Mouse (Mus musculus): ENCODE measurements around the gene Sec14l3. TPM values are rescaled to one million over a fixed set of nuclear protein-coding genes. Genes with fewer than 3 reads are reported as not detected.

Gene Sec14l3
- polyA plus RNA-seq, 1 experiment from 2014 or later, result 2.1 TPM

- no peak for ATAC-seq (replicated peaks; ENCODE audit: extremely low read depth, insufficient read depth, low FRiP score)
- Histone ChIP-seq H3K9ac (ENCODE audit: low read length) (no peak overlapping the region), H3K4me3 (ENCODE audit: low read length) (no peak overlapping the region), H3K9me3 (replicated peaks; ENCODE audit: control insufficient read depth, low read length) (0 out of 2 replicates have a peak, but pooled peaks cover 2% of the 10 kb centered on the region), H3K27me3 (ENCODE audit: control insufficient read depth, insufficient read depth, low read length) (no peaks in the 10 kb centered on the region), H3K27ac (ENCODE audit: low read length) (no peak overlapping the region), H3K4me2 (ENCODE audit: low read depth, low read length) (no peak overlapping the region), H3K36me3 (ENCODE audit: control insufficient read depth, insufficient read depth) (no peaks in the 10 kb centered on the region), H3K4me1 (ENCODE audit: control insufficient read depth, insufficient read depth, low read length) (no peaks in the 10 kb centered on the region)
- 61% methylated on average over 5 of the region's 5 CpGs for WGBS
These were observed 18.1 kb upstream of the Sec14l3 start for GRCm38 (mm10) chr11:4046526-4046925.

GRCm38 (mm10) chr11:4047766-4048165, 16.9 kb upstream of the Sec14l3 start:
- WGBS, result 85% methylated on average over 2 of the region's 2 CpGs
- Histone ChIP-seq H3K27me3 (ENCODE audit: control insufficient read depth, insufficient read depth, low read length) (no peaks in the 10 kb centered on the region), H3K4me2 (ENCODE audit: low read depth, low read length) (no peak overlapping the region), H3K4me1 (ENCODE audit: control insufficient read depth, insufficient read depth, low read length) (no peaks in the 10 kb centered on the region), H3K9ac (ENCODE audit: low read length) (no peak overlapping the region), H3K9me3 (replicated peaks; ENCODE audit: control insufficient read depth, low read length) (0 out of 2 replicates have a peak, but pooled peaks cover 2% of the 10 kb centered on the region), H3K36me3 (ENCODE audit: control insufficient read depth, insufficient read depth) (no peaks in the 10 kb centered on the region), H3K27ac (ENCODE audit: low read length) (no peak overlapping the region), H3K4me3 (ENCODE audit: low read length) (no peak overlapping the region)
- ATAC-seq (replicated peaks; ENCODE audit: extremely low read depth, insufficient read depth, low FRiP score), result no peak

- H3K4me2 ChIP-seq (ENCODE audit: low read depth, low read length), result no peak overlapping the region
- ATAC-seq (replicated peaks; ENCODE audit: extremely low read depth, insufficient read depth, low FRiP score), result no peak
- H3K4me3 ChIP-seq (ENCODE audit: low read length), result no peak overlapping the region
- H3K9me3 ChIP-seq (replicated peaks; ENCODE audit: control insufficient read depth, low read length), result 0 out of 2 replicates have a peak, but pooled peaks cover 2% of the 10 kb centered on the region
- H3K4me1 ChIP-seq (ENCODE audit: control insufficient read depth, insufficient read depth, low read length), result no peaks in the 10 kb centered on the region
- H3K36me3 ChIP-seq (ENCODE audit: control insufficient read depth, insufficient read depth), result no peaks in the 10 kb centered on the region
- no peak overlapping the region for H3K27ac ChIP-seq (ENCODE audit: low read length)
- no peak overlapping the region for H3K9ac ChIP-seq (ENCODE audit: low read length)
- 80% methylated on average over 6 of the region's 6 CpGs for WGBS
- H3K27me3 ChIP-seq (ENCODE audit: control insufficient read depth, insufficient read depth, low read length), result 0 out of 2 replicates have a peak, but pooled peaks cover 2% of the 10 kb centered on the region
These were observed 16.2 kb upstream of the Sec14l3 start for GRCm38 (mm10) chr11:4048438-4048837.

- H3K4me3 ChIP-seq (ENCODE audit: low read length), result no peak overlapping the region
- 0 out of 2 replicates have a peak, but pooled peaks cover 1% of the 10 kb centered on the region for H3K9me3 ChIP-seq (replicated peaks; ENCODE audit: control insufficient read depth, low read length)
- H3K27me3 ChIP-seq (ENCODE audit: control insufficient read depth, insufficient read depth, low read length), result 0 out of 2 replicates have a peak, but pooled peaks cover 2% of the 10 kb centered on the region
- 19% methylated on average over 5 of the region's 5 CpGs for WGBS
- no peak overlapping the region for H3K9ac ChIP-seq (ENCODE audit: low read length)
- no peak for ATAC-seq (replicated peaks; ENCODE audit: extremely low read depth, insufficient read depth, low FRiP score)
- no peaks in the 10 kb centered on the region for H3K36me3 ChIP-seq (ENCODE audit: control insufficient read depth, insufficient read depth)
- no peak overlapping the region for H3K27ac ChIP-seq (ENCODE audit: low read length)
- H3K4me2 ChIP-seq (ENCODE audit: low read depth, low read length), result no peak overlapping the region
- H3K4me1 ChIP-seq (ENCODE audit: control insufficient read depth, insufficient read depth, low read length), result no peaks in the 10 kb centered on the region
These were observed 11.1 kb upstream of the Sec14l3 start for GRCm38 (mm10) chr11:4053586-4053985.

GRCm38 (mm10) chr11:4060866-4061575, 3.6 kb upstream of the Sec14l3 start:
- no peak overlapping the region for H3K27ac ChIP-seq (ENCODE audit: low read length)
- WGBS, result 58% methylated on average over 5 of the region's 5 CpGs

GRCm38 (mm10) chr11:4062523-4062922, 2.1 kb upstream of the Sec14l3 start:
- no peak for ATAC-seq (replicated peaks; ENCODE audit: extremely low read depth, insufficient read depth, low FRiP score)

More at GRCm38 (mm10) chr11:4060866-4061575, 3.6 kb upstream of the Sec14l3 start:
- Histone ChIP-seq H3K4me3 (ENCODE audit: low read length) (no peak overlapping the region), H3K27me3 (ENCODE audit: control insufficient read depth, insufficient read depth, low read length) (no peaks in the 10 kb centered on the region), H3K4me1 (ENCODE audit: control insufficient read depth, insufficient read depth, low read length) (no peaks in the 10 kb centered on the region), H3K9me3 (replicated peaks; ENCODE audit: control insufficient read depth, low read length) (no peaks in the 10 kb centered on the region), H3K9ac (ENCODE audit: low read length) (no peak overlapping the region), H3K36me3 (ENCODE audit: control insufficient read depth, insufficient read depth) (no peaks in the 10 kb centered on the region), H3K4me2 (ENCODE audit: low read depth, low read length) (no peak overlapping the region)
- ATAC-seq (replicated peaks; ENCODE audit: extremely low read depth, insufficient read depth, low FRiP score), result no peak

GRCm38 (mm10) chr11:4062981-4063380, 1.7 kb upstream of the Sec14l3 start:
- no peak for ATAC-seq (replicated peaks; ENCODE audit: extremely low read depth, insufficient read depth, low FRiP score)
- no peaks in the 10 kb centered on the region for H3K9me3 ChIP-seq (replicated peaks; ENCODE audit: control insufficient read depth, low read length)
- WGBS, result 45% methylated on average over 6 of the region's 6 CpGs
- H3K36me3 ChIP-seq (ENCODE audit: control insufficient read depth, insufficient read depth), result no peaks in the 10 kb centered on the region
- H3K4me2 ChIP-seq (ENCODE audit: low read depth, low read length), result no peak overlapping the region
- no peak overlapping the region for H3K27ac ChIP-seq (ENCODE audit: low read length)
- H3K4me1 ChIP-seq (ENCODE audit: control insufficient read depth, insufficient read depth, low read length), result no peaks in the 10 kb centered on the region
- no peak overlapping the region for H3K4me3 ChIP-seq (ENCODE audit: low read length)
- H3K27me3 ChIP-seq (ENCODE audit: control insufficient read depth, insufficient read depth, low read length), result no peaks in the 10 kb centered on the region
- H3K9ac ChIP-seq (ENCODE audit: low read length), result no peak overlapping the region

More at GRCm38 (mm10) chr11:4062523-4062922, 2.1 kb upstream of the Sec14l3 start:
- Histone ChIP-seq H3K4me1 (ENCODE audit: control insufficient read depth, insufficient read depth, low read length) (no peaks in the 10 kb centered on the region), H3K9me3 (replicated peaks; ENCODE audit: control insufficient read depth, low read length) (no peaks in the 10 kb centered on the region), H3K9ac (ENCODE audit: low read length) (no peak overlapping the region), H3K27me3 (ENCODE audit: control insufficient read depth, insufficient read depth, low read length) (no peaks in the 10 kb centered on the region), H3K4me2 (ENCODE audit: low read depth, low read length) (no peak overlapping the region), H3K4me3 (ENCODE audit: low read length) (no peak overlapping the region), H3K27ac (ENCODE audit: low read length) (no peak overlapping the region), H3K36me3 (ENCODE audit: control insufficient read depth, insufficient read depth) (no peaks in the 10 kb centered on the region)
- 82% methylated on average over 4 of the region's 4 CpGs for WGBS

- no peaks in the 10 kb centered on the region for H3K27me3 ChIP-seq (ENCODE audit: control insufficient read depth, insufficient read depth, low read length)
- H3K4me3 ChIP-seq (ENCODE audit: low read length), result no peak overlapping the region
- ATAC-seq (replicated peaks; ENCODE audit: extremely low read depth, insufficient read depth, low FRiP score), result no peak
- H3K9me3 ChIP-seq (replicated peaks; ENCODE audit: control insufficient read depth, low read length), result no peaks in the 10 kb centered on the region
- H3K36me3 ChIP-seq (ENCODE audit: control insufficient read depth, insufficient read depth), result no peaks in the 10 kb centered on the region
- no peak overlapping the region for H3K27ac ChIP-seq (ENCODE audit: low read length)
- H3K4me2 ChIP-seq (ENCODE audit: low read depth, low read length), result no peak overlapping the region
- no peak overlapping the region for H3K9ac ChIP-seq (ENCODE audit: low read length)
- H3K4me1 ChIP-seq (ENCODE audit: control insufficient read depth, insufficient read depth, low read length), result no peaks in the 10 kb centered on the region
- 75% methylated on average over 1 of the region's 1 CpGs for WGBS
These were observed 5.0 kb downstream of the Sec14l3 start for GRCm38 (mm10) chr11:4069664-4070063.

GRCm38 (mm10) chr11:4076633-4077032, 12.0 kb downstream of the Sec14l3 start:
- no peaks in the 10 kb centered on the region for H3K4me1 ChIP-seq (ENCODE audit: control insufficient read depth, insufficient read depth, low read length)
- H3K9ac ChIP-seq (ENCODE audit: low read length), result no peak overlapping the region
- no peak for ATAC-seq (replicated peaks; ENCODE audit: extremely low read depth, insufficient read depth, low FRiP score)
- H3K27me3 ChIP-seq (ENCODE audit: control insufficient read depth, insufficient read depth, low read length), result no peaks in the 10 kb centered on the region
- no peak overlapping the region for H3K4me2 ChIP-seq (ENCODE audit: low read depth, low read length)
- H3K9me3 ChIP-seq (replicated peaks; ENCODE audit: control insufficient read depth, low read length), result no peaks in the 10 kb centered on the region
- H3K36me3 ChIP-seq (ENCODE audit: control insufficient read depth, insufficient read depth), result no peaks in the 10 kb centered on the region
- H3K4me3 ChIP-seq (ENCODE audit: low read length), result no peak overlapping the region
- 10% methylated on average over 8 of the region's 8 CpGs for WGBS
- H3K27ac ChIP-seq (ENCODE audit: low read length), result no peak overlapping the region
